Mouse (Mus musculus) kidney, embryonic 14.5 days (tissue): ENCODE results near the gene Fam198a. TPM values are rescaled to one million over a fixed set of nuclear protein-coding genes. Genes with fewer than 3 reads are reported as not detected.

Source experiments
- ATAC-seq: fragments of 200-750 bp; cut with Nextera tagmentation; 2 replicates; pipeline ENCODE4 v1.8.0; 2017; ENCODE audit warnings: moderate number of reproducible peaks, mild to moderate bottlenecking, moderate TSS enrichment, moderate library complexity; ENCODE audit not compliant: low FRiP score, low TSS enrichment
- H3K27ac ChIP-seq: fragments of 300-500 bp; sonication (generic); 2 replicates; pipeline ENCODE4 v1.5.1; 2014; ENCODE audit warnings: low read depth, mild to moderate bottlenecking, low read length, moderate library complexity, mixed read lengths
- H3K27me3 ChIP-seq: fragments of 300-500 bp; sonication (generic); 2 replicates; pipeline ENCODE4 v1.6.1; 2014; ENCODE audit warnings: mild to moderate bottlenecking, low read length; ENCODE audit not compliant: control insufficient read depth, insufficient read depth
- H3K36me3 ChIP-seq: fragments of 300-500 bp; sonication (generic); 2 replicates; pipeline ENCODE4 v1.6.1; 2014; ENCODE audit warnings: low read length, mixed read lengths; ENCODE audit not compliant: control insufficient read depth, insufficient read depth
- H3K4me1 ChIP-seq: fragments of 300-500 bp; sonication (generic); 2 replicates; pipeline ENCODE4 v1.6.1; 2014; ENCODE audit warnings: low read length, mixed read lengths; ENCODE audit not compliant: control insufficient read depth, insufficient read depth
- H3K4me2 ChIP-seq: fragments of 300-500 bp; sonication (generic); replicated peaks from 2 replicates; pipeline ENCODE4 v1.6.1; 2014; ENCODE audit warnings: low read depth, mild to moderate bottlenecking, low read length
- H3K4me3 ChIP-seq: fragments of 300-500 bp; sonication (generic); 2 replicates; pipeline ENCODE4 v1.5.1; 2014; ENCODE audit warnings: mild to moderate bottlenecking, low read length
- H3K9ac ChIP-seq: fragments of 300-500 bp; sonication (generic); 2 replicates; pipeline ENCODE4 v1.6.1; 2014; ENCODE audit warnings: low read depth, mild to moderate bottlenecking, low read length, moderate library complexity
- H3K9me3 ChIP-seq: fragments of 300-500 bp; sonication (generic); 2 replicates; pipeline ENCODE4 v1.6.1; 2016; ENCODE audit warnings: low read length; ENCODE audit not compliant: control insufficient read depth
- WGBS: fragments of 180-500 bp; shearing (Covaris S2); extraction: QIAGEN DNeasy Blood & Tissue Kit; methylation state at CpG from one replicate; pipeline ENCODE4 v1.1.7; 2014; 5-methylcytosine and 5-hydroxymethylcytosine counted together
- polyA plus RNA-seq: library from polyadenylated mRNA; unstranded; fragments of >200 nt; fragmentation: Nextera tagmentation; extraction: Ambion mirVana; gene quantifications from 2 replicates; pipeline ENCODE4 v1.2.1, GENCODE M21; 2014

The Fam198a gene
- polyA plus RNA-seq, 1 experiment from 2014 or later = 1.0 TPM

GRCm38 (mm10) chr9:122027081-122027913 lies 76.5 kb downstream of the Fam198a start:
- Histone ChIP-seq H3K4me2 (no peak overlapping the region), H3K36me3 (no peaks in the 10 kb centered on the region), H3K9me3 (no peaks in the 10 kb centered on the region), H3K27me3 (no peaks in the 10 kb centered on the region), H3K9ac (no peak overlapping the region), H3K4me1 (0 out of 2 replicates have a peak, but pooled peaks cover 5% of the 10 kb centered on the region), H3K27ac (peak overlapping the region; percentile 57; the same call in 1 of the 2 replicates), H3K4me3 (no peak overlapping the region)
- WGBS = 49% methylated on average over 6 of the region's 6 CpGs
- 0 out of 2 replicates have a peak, but pooled peaks have one; percentile 20 for ATAC-seq

GRCm38 (mm10) chr9:122027914-122028745 lies 77.3 kb downstream of the Fam198a start:
- Histone ChIP-seq H3K4me1 (0 out of 2 replicates have a peak, but pooled peaks cover 5% of the 10 kb centered on the region), H3K27me3 (no peaks in the 10 kb centered on the region), H3K4me2 (no peak overlapping the region), H3K9ac (no peak overlapping the region), H3K27ac (peak overlapping the region; percentile 57; the same call in 1 of the 2 replicates), H3K4me3 (no peak overlapping the region), H3K9me3 (no peaks in the 10 kb centered on the region), H3K36me3 (no peaks in the 10 kb centered on the region)
- 68% methylated on average over 11 of the region's 11 CpGs for WGBS
- ATAC-seq = no peak

GRCm38 (mm10) chr9:122029765-122030164 lies 79.0 kb downstream of the Fam198a start:
- Histone ChIP-seq H3K36me3 (no peaks in the 10 kb centered on the region), H3K27ac (no peak overlapping the region), H3K4me3 (no peak overlapping the region), H3K4me1 (0 out of 2 replicates have a peak, but pooled peaks cover 5% of the 10 kb centered on the region), H3K27me3 (no peaks in the 10 kb centered on the region), H3K4me2 (no peak overlapping the region), H3K9ac (no peak overlapping the region), H3K9me3 (no peaks in the 10 kb centered on the region)
- ATAC-seq = no peak
- 83% methylated on average over 7 of the region's 7 CpGs for WGBS

Other genes with a start within 250 kb of the Fam198a start
- gene Sec22c, start 245.5 kb upstream of the Fam198a start, polyA plus RNA-seq = 5.8 and 12.0 TPM in 2 replicates
- 111 and 152 TPM in 2 replicates for gene Ss18l2, start 240.7 kb upstream of the Fam198a start, polyA plus RNA-seq
- 59.6 and 83.7 TPM in 2 replicates for gene Nktr, start 231.8 kb upstream of the Fam198a start, polyA plus RNA-seq
- gene Zfp651, start 191.7 kb upstream of the Fam198a start, polyA plus RNA-seq = 8.0 and 9.8 TPM in 2 replicates
- gene Klhl40, start 173.4 kb upstream of the Fam198a start, polyA plus RNA-seq = 0.08 TPM in 1 of 2 replicates, not detected in the other
- not detected in 2 replicates for gene Hhatl, start 158.5 kb upstream of the Fam198a start, polyA plus RNA-seq
- gene Ccdc13, start 111.5 kb upstream of the Fam198a start, polyA plus RNA-seq = 0.16 and 0.69 TPM in 2 replicates
- 133 and 175 TPM in 2 replicates for gene Higd1a, start 92.6 kb upstream of the Fam198a start, polyA plus RNA-seq
- 0.42 and 0.96 TPM in 2 replicates for gene Ackr2, start 52.6 kb upstream of the Fam198a start, polyA plus RNA-seq
- not detected in 2 replicates for gene Cyp8b1, start 34.7 kb upstream of the Fam198a start, polyA plus RNA-seq
- 8.6 and 11.6 TPM in 2 replicates for gene Pomgnt2, start 46.1 kb downstream of the Fam198a start, polyA plus RNA-seq
- gene Snrk, start 166.3 kb downstream of the Fam198a start, polyA plus RNA-seq = 22.5 and 41.1 TPM in 2 replicates